Mouse (Mus musculus) cerebellum, adult 11-12 months (tissue): Measurements from ENCODE around the gene Gm3015.
"Not testable (repeated sequence)": the region's sequence is repeated elsewhere in the genome, so short reads cannot be mapped to it uniquely, and the experiment has no call there.

Experiments
- DNase-seq: peaks from one replicate; pipeline ENCODE4 v3.0.0; 2022

The Gm3015 gene

GRCm38 (mm10) chr14:42768721-42769120, at the start of gene Gm3015:
Gene Gm3015 (minus strand): TSS chr14:42768821.
- not testable (repeated sequence) for DNase-seq

GRCm38 (mm10) chr14:42797887-42798286, 29.3 kb upstream of the Gm3015 start, which contains the start of gene Gm10377:
Gene Gm10377 (minus strand): TSS chr14:42797987.
- not testable (repeated sequence) for DNase-seq
